Mouse (Mus musculus) embryo, embryonic 11.5 days (tissue): ENCODE measurements around the gene Mbnl1.

Source experiments
- DNase-seq: peaks from one replicate; pipeline ENCODE4 v3.0.0-alpha.2; 2012; ENCODE audit warnings: low read depth, low spot score

Gene Mbnl1

DNA sequence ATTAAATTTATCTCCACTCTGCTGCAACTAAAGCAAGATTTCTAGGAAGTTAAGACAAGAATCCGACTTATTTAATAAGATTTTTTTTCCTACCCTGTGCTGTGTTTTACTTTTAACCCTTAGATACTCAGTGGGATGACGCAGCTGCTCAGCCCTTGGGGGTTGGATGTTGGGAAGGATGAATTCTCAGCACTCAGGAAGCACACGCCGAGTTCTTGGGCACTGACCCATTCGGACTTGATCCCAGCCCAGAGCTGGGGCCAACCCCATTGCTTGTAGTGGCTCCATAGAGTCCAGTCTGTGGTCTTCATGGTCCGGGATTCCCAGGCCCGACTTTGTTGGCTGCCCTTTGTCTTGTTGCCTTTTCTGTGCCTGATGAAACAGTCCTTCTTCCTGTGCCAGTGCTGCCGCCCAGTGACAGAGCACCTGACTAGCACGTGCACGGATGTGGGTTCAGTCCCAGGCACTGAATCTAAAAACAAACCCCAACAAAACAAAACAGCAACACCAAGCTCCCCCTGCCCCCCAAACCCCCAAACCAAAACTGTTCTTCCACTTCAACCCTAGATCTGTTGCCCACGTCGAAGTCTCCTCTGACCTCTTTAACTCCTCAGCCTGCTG lies 43.5 kb downstream of the Mbnl1 start:
- DNase-seq: no peak

DNA sequence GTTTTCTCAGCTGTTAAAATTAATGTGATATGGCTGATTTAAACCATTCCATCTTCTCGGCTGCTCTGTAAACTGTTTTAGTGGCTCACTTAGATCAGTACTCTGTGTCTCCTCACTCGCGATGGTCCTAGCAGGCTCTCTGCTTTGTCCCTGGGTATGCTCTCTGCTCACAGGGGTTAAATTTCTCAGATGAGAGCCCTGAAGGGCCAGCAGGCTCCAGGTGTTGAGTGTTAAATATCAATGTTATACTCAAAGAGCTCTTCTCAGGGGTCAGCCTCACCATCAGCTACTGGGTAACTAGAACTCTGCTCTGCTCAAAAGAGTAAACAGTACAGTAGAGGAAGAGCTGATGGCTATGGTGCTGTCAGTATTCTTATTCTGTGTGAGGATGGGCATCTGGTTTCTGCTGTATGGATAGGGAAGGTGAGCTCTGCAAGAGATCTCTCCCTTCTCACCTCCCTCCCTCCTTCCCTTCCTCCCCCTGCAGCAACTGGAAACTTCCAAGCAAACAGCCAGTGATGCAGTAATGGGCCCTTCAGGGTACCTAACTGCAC lies 44.7 kb downstream of the Mbnl1 start:
- DNase-seq: no peak

DNA sequence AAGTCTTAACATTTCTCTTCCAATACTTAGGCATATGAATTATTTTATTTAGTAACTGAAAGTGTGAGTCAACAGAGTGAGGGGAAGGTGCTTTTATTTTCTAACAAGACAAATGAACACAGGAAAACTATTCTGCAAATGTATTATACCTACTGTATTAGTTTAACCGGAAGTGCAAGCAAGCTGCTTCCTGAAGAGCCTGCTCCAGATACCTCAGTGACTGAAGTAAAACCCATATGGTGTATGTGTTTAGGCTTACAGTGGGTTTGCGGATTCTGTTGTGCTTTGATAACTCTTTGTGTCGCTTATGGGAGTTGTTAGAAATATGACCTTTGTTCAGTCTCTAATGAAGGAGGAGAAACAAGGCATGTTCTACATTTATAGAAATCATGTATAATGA lies 46.7 kb downstream of the Mbnl1 start:
- no peak for DNase-seq

DNA sequence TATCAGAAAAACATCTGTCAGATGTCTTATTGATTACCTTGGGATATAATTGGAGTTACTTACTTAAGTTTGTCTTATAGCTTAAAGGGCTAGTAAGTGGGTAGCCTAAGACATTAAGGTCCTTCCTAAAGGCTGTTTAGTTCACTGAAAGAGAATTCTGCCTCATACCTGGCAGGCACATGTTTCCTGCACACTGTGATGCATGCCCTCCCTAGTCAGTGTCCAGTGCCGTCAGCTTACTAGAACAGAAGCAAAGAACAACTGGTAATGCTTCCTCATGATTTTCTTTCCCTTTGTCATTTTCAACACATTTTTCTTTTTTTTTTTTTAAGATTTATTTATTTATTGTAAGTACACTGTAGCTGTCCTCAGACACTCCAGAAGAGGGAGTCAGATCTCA lies 51.5 kb downstream of the Mbnl1 start:
- DNase-seq: no peak

DNA sequence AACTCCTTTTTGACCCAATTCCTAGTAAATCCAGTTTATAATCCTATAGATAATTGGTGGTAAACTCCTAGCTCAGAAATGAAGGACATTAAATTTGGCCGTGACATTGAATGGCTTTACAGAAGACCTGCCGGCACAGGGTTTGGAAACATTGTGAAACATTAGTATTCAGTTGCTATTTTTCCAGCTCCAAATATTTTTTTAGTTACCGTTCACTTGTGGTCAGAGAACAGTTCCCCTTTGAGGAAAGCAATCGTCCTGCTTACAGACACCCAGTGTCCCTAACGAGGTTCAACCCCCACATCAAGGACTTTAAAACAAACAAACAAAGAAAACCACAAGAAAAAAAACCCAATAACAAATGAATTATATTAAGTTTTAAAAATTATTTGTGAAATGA lies 58.7 kb downstream of the Mbnl1 start:
- no peak for DNase-seq

DNA sequence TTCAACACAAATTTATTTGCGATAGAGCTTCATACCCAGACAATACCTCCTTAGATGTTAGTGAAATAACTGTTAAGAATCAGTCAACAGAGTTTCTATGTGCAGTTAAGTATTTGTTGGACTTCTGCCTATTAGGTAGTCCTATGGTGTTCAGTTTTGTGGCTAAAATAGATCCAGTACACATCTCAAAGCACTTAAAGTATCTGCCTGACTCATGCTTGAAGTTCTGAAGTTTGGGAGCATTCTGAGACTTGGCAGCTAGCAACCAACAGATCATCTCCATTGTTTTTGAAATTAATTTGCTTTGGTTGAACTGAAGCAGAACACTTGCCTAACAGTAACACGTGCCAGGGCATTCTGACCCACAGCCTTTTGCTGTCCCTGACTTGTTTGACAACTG lies 59.2 kb downstream of the Mbnl1 start:
- no peak for DNase-seq

DNA sequence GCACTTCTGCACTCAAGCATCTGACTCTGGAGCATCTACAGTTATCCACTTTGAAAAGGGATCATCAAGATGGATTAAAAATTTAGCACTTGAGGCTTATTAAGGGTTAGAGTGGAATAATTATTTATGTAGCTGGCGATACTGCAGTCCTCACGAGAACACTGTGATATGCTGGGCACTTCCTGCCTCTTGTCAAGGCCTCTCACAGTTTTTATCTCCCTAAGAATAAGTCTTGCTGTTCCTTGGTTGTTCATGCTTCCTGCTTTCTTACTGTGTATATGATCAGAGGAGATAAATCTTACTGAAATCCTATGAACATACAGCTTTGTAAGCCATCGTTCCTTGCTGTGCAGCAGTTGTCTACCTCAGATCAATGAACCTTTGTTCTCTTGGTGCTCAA lies 62.6 kb downstream of the Mbnl1 start:
- DNase-seq: no peak

DNA sequence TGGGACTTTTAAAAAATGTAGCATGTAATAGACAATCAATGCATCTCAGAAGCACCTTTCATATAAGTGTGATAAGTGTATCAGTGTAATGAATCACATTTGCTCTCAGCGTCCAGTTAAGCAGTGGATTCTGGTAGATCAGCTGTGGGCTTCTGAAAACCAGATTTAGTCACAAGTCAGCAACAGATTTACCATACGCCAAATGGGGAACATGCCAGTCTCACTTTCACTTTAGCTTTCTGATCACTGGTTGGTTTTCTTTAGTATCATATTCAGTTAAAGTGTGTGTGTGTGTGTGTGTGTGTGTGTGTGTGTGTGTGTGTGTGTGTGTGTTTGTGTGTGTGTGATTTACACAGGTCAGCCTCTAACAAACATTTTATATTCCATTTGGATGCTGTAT lies 64.4 kb downstream of the Mbnl1 start:
- no peak for DNase-seq

DNA sequence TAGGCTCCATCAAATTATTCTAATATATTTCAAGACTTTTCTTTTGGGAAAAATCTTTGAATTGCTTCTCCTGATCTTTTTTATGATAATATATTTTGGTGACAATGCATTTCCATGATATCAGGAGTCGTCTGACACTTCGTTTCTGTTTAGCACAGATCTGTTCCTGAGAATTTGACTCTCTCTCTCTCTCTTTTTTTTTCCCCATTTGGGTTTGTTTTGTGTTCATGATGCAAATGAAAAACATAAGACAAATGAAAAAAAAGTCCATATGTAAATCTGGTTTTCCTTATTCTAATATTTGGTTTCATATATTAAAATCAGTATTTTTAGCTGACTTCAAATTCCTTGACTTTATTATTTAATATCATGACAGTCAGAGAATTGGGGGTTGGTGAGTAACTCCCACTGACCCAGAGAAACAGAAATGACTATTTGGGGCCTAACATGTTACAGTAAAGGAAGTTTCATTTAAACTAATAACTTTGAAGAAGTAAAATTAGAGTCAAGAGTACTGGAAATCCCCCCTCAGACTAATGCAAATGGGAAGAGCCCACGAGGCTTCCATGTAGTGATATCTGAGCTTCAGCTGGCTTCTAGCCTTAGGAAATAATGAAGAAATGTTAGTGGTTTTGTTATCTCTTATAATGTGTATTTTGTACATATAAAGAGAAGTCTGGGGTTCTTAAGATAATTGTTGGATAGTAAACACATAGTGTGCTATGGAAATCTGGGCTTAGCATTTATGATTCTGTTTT lies 65.8 kb downstream of the Mbnl1 start:
- DNase-seq: no peak

DNA sequence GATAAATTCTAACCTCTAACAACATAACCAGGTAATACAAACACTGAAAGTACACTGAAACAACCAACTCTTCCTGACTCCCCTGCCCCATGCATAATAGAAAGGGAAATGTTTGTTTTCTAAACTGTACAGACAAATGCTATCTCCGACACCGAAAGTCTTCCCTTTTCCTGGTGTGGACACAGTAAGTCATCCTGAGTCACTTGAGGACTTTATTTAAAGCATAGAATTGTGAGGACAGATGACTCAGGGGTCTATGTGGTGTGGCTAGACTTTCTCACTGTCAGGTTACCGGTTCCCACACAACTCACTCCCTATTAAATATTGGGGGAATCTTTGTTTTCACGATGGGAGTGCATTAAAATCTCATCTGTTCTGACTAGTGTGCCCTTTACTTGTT lies 68.5 kb downstream of the Mbnl1 start:
- no peak for DNase-seq

DNA sequence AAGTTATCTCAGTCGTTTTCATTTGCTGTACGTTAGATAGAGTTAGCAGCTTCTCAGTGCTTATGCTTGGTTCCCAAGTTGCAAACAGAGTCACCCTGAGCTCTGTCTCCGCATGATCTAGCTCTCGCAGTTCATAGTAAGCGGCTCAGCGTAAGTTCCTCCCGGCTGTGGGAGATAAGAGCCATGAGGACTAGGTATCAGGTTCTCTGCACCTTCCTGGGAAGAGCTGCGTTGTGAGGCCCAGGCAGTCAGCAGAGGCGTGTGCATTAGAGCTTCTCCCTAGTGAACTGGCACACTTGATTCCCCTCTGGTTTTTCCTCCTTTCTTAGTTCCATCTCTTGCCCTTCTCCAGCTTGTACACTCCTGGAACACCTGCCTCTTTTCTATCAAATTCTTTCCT lies 73.6 kb downstream of the Mbnl1 start:
- no peak for DNase-seq

DNA sequence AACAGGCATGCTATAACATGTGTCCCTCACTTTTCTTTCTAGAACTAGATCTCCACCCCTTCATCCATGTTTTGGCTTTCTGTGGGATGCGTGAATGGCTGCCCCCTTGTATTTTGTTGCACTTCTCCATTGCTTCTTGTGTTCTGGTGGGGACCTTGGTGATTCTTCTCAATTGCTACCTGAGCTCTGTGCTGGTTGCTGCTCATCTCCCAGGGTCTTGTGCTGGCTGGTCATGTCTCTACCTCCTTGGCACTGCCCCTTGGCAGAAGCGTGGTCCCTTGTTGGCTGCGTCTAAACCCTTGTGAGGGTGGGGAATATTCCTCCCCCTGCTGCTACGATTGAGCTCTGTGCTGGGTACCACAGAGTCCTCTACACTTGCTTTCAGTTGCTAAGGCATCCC lies 74.3 kb downstream of the Mbnl1 start:
- DNase-seq: no peak

DNA sequence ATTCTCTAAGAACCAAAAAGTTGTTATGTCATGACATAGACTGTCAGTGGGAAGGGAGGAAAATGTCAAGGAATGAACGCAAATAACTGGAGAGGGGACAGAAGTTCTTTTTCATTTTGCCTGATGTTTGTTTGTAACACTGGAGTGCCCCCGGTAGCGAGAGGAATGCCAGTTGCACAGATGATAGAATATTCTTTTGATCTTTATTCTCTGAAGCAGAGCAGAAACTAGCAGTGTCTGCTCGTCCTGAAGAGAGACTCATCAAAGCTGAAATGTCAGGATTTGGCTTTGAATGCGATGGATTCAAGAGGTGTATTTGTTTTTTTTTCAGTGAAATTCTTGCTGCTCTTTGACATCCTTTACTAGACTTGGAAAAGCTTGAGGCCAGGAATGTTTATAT lies 77.9 kb downstream of the Mbnl1 start:
- DNase-seq: no peak

DNA sequence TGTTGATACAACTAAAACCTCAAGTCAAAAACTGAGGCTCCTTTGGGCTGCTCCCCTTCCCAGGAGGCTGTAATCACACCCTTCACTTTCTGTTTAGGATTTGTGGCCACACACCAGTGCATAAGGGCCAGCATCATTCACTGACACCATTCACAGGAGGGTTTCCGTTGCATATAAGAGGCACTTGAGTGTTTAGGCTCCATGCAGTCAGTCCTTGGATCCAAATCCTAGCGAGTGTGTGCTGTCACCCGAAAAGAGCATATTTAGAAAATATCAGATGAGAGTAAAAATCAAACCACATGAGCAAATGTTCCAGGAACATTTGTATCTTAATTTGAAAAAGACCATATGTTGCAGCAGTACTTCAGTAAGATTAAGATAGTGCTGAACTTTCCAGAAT lies 79.0 kb downstream of the Mbnl1 start:
- DNase-seq: no peak

DNA sequence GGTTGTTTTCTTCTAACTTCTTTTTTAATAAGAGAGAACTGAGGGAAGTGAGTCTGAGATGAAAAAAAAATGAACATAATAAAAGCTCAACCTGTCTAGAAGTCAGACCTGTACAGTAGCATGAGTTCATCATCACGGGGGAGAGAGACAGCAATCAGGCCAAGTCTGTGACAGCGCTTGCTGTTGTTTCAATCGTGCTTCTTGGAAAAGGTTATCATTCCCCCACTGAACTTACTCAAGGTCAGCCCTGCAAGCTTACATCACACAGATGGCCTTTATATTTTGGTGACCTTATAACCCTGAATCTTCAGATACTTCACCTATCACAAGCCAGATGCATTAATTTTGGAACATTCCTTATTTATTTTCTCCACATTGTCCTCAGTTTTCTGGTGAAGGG lies 80.4 kb downstream of the Mbnl1 start:
- no peak for DNase-seq

DNA sequence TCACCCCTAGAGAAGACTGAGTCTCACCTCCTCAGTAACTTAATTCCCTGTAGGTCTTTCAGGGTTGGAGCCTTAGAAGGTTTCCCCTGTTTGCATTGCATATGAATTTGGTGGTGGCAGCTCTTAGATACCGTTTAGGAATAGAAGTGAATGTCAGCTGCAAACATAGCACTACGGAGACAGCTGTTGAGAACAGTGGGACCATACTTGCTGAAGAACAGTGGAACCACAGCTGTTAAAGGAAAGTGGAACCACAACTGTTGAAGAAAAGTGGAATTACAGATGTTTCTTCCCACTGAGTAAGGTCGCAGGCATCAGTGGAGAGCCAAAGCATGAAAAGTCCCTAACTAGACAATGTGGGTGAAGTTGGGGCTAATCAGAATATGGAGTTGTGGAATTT lies 84.0 kb downstream of the Mbnl1 start:
- DNase-seq: no peak

DNA sequence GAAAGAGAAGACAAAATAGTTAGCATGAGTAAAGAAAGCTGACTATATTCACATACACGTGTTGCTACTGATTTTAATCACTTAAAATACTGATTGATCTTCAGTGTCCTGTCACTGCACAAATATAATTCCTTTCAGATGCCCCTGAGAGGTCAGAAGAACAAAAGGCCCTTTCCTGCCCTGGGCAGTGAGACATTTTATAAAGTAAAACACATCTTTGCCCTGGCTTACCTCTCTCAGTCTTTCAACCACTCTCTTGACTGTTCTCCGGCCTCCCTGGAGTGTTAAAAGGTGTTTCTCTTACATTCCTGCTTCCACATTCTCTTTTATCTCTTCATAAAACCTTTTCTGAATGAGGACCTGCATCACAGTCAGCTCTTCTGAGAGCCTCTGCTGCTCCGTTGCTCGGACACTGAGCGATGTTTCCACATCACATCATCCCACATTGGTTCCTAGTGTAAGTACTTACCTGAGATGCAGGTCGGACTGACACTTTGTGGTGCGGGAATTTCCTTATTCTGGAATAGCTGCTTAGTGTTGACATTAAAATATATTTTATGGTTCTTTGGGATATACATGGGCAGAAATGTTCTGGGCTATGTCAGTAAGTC lies 85.7 kb downstream of the Mbnl1 start:
- DNase-seq: no peak

DNA sequence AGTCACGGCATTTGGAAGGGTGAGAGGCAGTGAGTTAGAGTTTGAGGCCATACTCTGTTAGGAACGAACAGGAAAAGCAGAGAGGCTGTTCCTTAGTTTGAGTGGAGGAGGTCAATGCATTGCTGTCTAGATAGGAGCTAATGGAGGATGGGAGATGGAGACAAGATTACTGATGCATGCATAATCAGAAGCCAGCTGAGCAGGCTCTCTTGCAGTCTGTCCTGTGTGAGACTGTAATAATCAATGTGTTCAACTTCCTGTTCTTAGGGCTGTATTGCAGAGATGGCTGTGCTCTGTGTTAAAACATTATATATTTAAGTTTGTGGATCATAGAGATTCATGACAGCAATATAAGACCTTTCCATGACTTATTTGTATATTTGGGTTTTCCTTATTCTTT lies 87.1 kb downstream of the Mbnl1 start:
- DNase-seq: no peak

DNA sequence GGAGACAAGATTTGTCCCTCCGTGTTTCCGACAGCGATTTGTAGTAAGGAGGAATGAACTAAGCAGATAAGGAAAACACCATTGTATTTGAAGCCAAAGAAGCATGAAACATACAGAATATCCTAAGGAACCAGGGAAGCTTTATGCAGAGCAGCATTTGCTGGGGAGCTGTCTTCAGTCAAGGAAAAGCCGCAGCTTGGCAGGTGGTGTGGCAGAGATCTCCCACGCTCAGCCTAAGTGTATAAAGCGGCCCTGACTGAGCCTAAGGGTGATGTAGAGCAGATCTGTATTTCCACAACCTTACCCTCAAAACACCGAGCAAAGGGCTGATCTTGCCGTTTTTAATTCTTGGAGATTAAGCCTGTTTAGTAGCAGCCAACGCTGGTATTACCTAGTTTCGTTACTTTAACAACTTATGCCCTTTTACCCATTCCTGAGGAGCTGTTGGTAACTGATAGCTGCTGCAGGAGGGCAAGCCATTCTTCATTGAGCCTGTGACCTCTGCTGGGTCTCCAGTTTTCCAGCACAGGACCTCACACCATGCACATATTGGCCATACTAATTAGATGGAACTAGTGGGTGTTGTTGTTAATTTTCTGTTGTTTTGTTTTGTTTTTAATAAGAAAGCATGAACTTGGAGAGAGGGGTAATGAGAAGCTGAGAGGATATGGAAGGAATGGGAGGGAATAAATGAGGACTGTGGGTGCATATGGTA lies 91.1 kb downstream of the Mbnl1 start:
- DNase-seq: no peak

DNA sequence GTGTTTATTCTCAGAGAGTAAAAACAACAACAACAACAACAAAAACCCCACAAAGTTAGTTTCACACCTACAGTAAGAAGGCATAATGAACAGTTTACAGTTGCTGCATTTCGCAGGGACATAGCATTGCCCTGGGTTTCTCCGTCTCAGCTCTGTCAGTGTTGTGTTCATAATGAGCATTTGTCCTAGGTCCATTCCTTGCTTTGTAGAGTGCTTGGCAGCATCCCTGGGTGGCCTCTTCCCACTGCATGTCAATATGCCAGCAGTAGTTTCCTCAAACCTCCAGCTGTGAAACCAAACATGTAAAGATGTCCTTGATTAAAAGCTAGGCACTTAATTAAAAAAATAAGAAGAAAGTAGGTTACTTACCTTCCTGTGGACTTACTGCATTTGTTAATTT lies 91.6 kb downstream of the Mbnl1 start:
- no peak for DNase-seq

DNA sequence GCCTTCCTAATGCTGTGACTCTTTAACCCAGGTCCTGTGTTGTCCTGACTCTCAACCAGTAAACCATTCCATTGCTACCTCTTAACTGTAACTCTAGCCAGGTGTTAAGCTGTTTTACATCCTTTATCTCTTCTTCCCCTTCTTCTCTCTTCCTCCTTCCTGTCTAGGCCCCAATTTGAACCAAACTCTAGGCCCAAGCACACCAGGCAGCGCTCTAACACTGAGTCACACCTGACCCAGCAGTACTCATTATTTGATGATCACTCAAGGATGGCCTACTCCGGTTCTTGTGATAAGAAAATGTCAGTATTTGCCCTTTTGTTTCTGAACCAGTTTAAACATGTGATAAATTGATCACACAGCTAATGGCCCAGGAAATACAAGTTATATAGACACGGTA lies 92.6 kb downstream of the Mbnl1 start:
- no peak for DNase-seq

DNA sequence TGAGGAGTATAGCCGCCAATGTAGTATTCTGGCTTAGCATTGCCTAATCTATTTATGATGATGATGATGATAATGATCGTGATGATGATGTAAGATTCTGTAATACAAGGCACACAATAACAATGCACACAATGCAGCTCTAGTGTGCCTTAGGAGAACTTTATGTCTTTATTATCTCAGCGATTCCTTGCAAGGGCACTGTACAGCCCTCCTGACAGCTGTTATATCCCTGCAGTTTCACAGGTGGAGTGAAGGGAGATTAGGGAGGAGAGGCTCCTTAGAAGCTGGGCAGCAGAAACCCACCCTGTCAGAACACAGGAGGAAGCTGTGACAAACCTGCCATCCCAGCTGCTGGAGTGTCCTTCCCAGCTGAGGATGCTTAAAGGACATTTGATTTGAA lies 93.3 kb downstream of the Mbnl1 start:
- no peak for DNase-seq
